Mouse (Mus musculus) bone marrow macrophage, adult 2 months (primary cell): ENCODE measurements around the gene Snx30.

Experiments used
- CTCF ChIP-seq: IDR thresholded peaks from 2 replicates; pipeline ENCODE4 v1.5.1; 2012; ENCODE audit warnings: low read depth, mild to moderate bottlenecking, low read length, moderate library complexity
- POLR2A ChIP-seq: IDR thresholded peaks from 2 replicates; pipeline ENCODE4 v1.6.1; 2012; ENCODE audit warnings: mild to moderate bottlenecking, low read depth, low read length, borderline replicate concordance

- TF ChIP-seq CTCF (no peak), POLR2A (no peak)
These were observed 89.4 kb downstream of the Snx30 start for GRCm38 (mm10) chr4:59894977-59895575.
